20 mouse cellular contexts compared by ENCODE assay signal in the genomic region with DNA sequence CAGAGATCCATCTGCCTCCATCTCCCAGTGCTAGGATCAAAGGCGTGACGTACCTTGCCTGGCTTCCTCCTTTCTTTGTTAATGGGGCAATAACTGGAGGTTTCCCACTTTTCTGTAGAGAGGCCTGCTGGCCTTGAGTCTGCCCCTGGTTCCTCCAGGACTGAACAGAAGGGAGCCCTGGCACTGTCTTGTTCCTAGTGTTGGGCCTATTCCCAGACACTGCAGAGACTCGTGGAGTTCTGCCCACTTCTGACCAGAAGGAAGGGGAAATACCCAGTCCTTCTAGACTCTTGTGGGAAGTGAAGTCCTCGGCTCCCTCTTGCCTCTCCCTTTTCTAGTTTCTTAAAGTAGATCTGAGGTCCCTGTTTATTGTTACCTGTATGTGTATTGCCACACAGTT. TPM values are rescaled to one million over a fixed set of nuclear protein-coding genes. Genes with fewer than 3 reads are reported as not detected.
A peak's percentile ranks its signal among the peaks of the same experiment; 100 is the strongest.
DNase-seq lines count a peak whose midpoint lies in the region; ATAC-seq and TF ChIP-seq lines count a peak whose summit lies in the region.
"Had no signal": no experiment of that assay in that cellular context is flagged by ENCODE, and none has a peak within 500 bp of the region (broad histone marks: within the 10 kb centered on the region; RNA-seq: fewer than 3 reads in every experiment).

No protein-coding gene starts in this region.

- no peaks in the 10 kb centered on the region for H3K9me3 ChIP-seq in intestine, embryonic 15.5 days
- H3K9me3 ChIP-seq: forebrain, embryonic 13.5 days; heart, embryonic 15.5 days; hindbrain, embryonic 15.5 days; limb, embryonic 13.5 days; liver, embryonic 15.5 days; midbrain, embryonic 13.5 days had no signal

- intact Hi-C loops in left cerebral cortex, postnatal 4 days (cut with DNase I), result no loop called here
- intact Hi-C loops in left cerebral cortex, postnatal 10 days (cut with DNase I), result loop anchor here (5.0 kb wide), 1 partner anchor 49 kb away; a partner anchor contains a TSS

- ATAC-seq in intestine, embryonic 15.5 days, result no peak
- ATAC-seq: forebrain, embryonic 13.5 days; midbrain, embryonic 13.5 days had no signal

- no peak overlapping the region for H3K9ac ChIP-seq in intestine, embryonic 15.5 days
- H3K9ac ChIP-seq: forebrain, embryonic 13.5 days; heart, embryonic 15.5 days; hindbrain, embryonic 15.5 days; limb, embryonic 13.5 days; liver, embryonic 15.5 days; midbrain, embryonic 13.5 days had no signal

- TF ChIP-seq POLR2A in cortical plate, adult 2 months (IDR thresholded peaks at IDR 0.05; ENCODE audit: extremely low read depth, insufficient read depth, low read length), result no peak

- H3K36me3 ChIP-seq in intestine, embryonic 15.5 days, result 0 out of 2 replicates have a peak, but pooled peaks cover 2% of the 10 kb centered on the region

- H3K4me1 ChIP-seq in cortical plate, adult 2 months (ENCODE audit: control insufficient read depth, insufficient read depth, low read length), result peaks cover 4% of the 10 kb centered on the region
- H3K4me1 ChIP-seq in intestine, embryonic 15.5 days (replicated peaks), result 0 out of 2 replicates have a peak, but pooled peaks cover 9% of the 10 kb centered on the region
- H3K4me1 ChIP-seq: forebrain, embryonic 13.5 days; hindbrain, embryonic 15.5 days; midbrain, embryonic 13.5 days had no signal

- no peaks in the 10 kb centered on the region for H3K27me3 ChIP-seq in intestine, embryonic 15.5 days (replicated peaks)
- H3K27me3 ChIP-seq: forebrain, embryonic 13.5 days; heart, embryonic 15.5 days; hindbrain, embryonic 15.5 days; limb, embryonic 13.5 days; liver, embryonic 15.5 days; midbrain, embryonic 13.5 days had no signal

- 0 out of 2 replicates have a peak overlapping the region, but pooled peaks have one; percentile 8 for H3K27ac ChIP-seq in cortical plate, adult 2 months (ENCODE audit: insufficient read depth, low read length)
- no peak overlapping the region for H3K27ac ChIP-seq in intestine, embryonic 15.5 days
- H3K27ac ChIP-seq: forebrain, embryonic 13.5 days; heart, embryonic 15.5 days; hindbrain, embryonic 15.5 days; limb, embryonic 13.5 days; liver, embryonic 15.5 days; macrophage; midbrain, embryonic 13.5 days had no signal

- H3K4me2 ChIP-seq in intestine, embryonic 15.5 days (replicated peaks), result no peak overlapping the region
- H3K4me2 ChIP-seq: forebrain, embryonic 13.5 days; heart, embryonic 15.5 days; hindbrain, embryonic 15.5 days; limb, embryonic 13.5 days; liver, embryonic 15.5 days; midbrain, embryonic 13.5 days had no signal

- TF ChIP-seq CTCF in cortical plate, adult 2 months (IDR thresholded peaks at IDR 0.05; ENCODE audit: extremely low read depth, insufficient read depth, low read length), result no peak

- H3K4me3 ChIP-seq in cortical plate, adult 2 months (ENCODE audit: insufficient read depth, low read length), result no peak overlapping the region
- H3K4me3 ChIP-seq in intestine, embryonic 15.5 days (replicated peaks), result no peak overlapping the region
- H3K4me3 ChIP-seq: forebrain, embryonic 13.5 days; heart, embryonic 15.5 days; hindbrain, embryonic 15.5 days; limb, embryonic 13.5 days; liver, embryonic 15.5 days; midbrain, embryonic 13.5 days had no signal

- WGBS in intestine, embryonic 15.5 days, result 83% methylated on average over 4 of the region's 4 CpGs

- peak; percentile 66 for DNase-seq in gastrocnemius, adult 18-20 months (ENCODE audit: low spot score)
- DNase-seq in gastrocnemius, postnatal 25 days, result no peak
- peak; percentile 61 for DNase-seq in left cerebral cortex, postnatal 4 days
- no peak for DNase-seq in left cerebral cortex, postnatal 10 days (ENCODE audit: extremely low spot score in 1 of 2, low spot score in 2 of 2)
- DNase-seq in cerebellum, adult 18-20 months, result peak; percentile 76 to 88
- DNase-seq in spleen, postnatal 14 days (ENCODE audit: low spot score in 2 of 2), result no peak
- DNase-seq: embryo, embryonic 11 days; kidney, adult 18-20 months; kidney, postnatal 36 days; right cerebral cortex, postnatal 14 days; thymus, adult 2 months had no signal

RNA-seq across cellular contexts. Expression of a gene that starts 48.5 kb away (rescaled TPM):
- total RNA-seq in gastrocnemius, adult 18-20 months (2021), result 10 to 100 TPM; 16.6 to 17.4 TPM
- total RNA-seq in gastrocnemius, postnatal 25 days (2021), result 10 to 100 TPM; 15.4 to 17.4 TPM
- 10 to 100 TPM; 37.8 to 46.8 TPM for total RNA-seq in left cerebral cortex, postnatal 4 days (2021)
- total RNA-seq in left cerebral cortex, postnatal 10 days (2021), result 10 to 100 TPM; 34.6 to 35.9 TPM
- polyA plus RNA-seq in cortical plate, adult 2 months (2012; rRNA removed), result 23.9 and 24.2 TPM in 2 replicates
- polyA plus RNA-seq in intestine, embryonic 15.5 days (2015; fragmentation: Nextera tagmentation; extraction: Ambion mirVana), result 19.8 and 21.7 TPM in 2 replicates

RNA-seq across cellular contexts. Expression of a gene that starts 54.5 kb away (rescaled TPM):
- total RNA-seq in gastrocnemius, adult 18-20 months (2021), result under 1 TPM in 1 of 2 experiments, not detected in 1; 0.27 TPM
- total RNA-seq in gastrocnemius, postnatal 25 days (2021), result not detected
- total RNA-seq in left cerebral cortex, postnatal 4 days (2021), result 10 to 100 TPM; 13.2 to 16.5 TPM
- total RNA-seq in left cerebral cortex, postnatal 10 days (2021), result 10 to 100 TPM; 11.9 to 13.5 TPM
- 10.6 and 12.4 TPM in 2 replicates for polyA plus RNA-seq in cortical plate, adult 2 months (2012; rRNA removed)
- polyA plus RNA-seq in intestine, embryonic 15.5 days (2015; fragmentation: Nextera tagmentation; extraction: Ambion mirVana), result 2.4 and 2.6 TPM in 2 replicates

Comparison
In these comparisons a context has a peak if more than half of its experiments do, and no peak if none do; other contexts are left out.
1. DNase-seq: peak in gastrocnemius, adult 18-20 months (single experiment), left cerebral cortex, postnatal 4 days (single experiment) and cerebellum, adult 18-20 months (2 of 2); none in gastrocnemius, postnatal 25 days (single experiment), left cerebral cortex, postnatal 10 days (0 of 2) and spleen, postnatal 14 days (0 of 2).
2. RNA of a gene that starts 54.5 kb away (total RNA-seq): 13.2 to 16.5 TPM in left cerebral cortex, postnatal 4 days and 11.9 to 13.5 TPM in left cerebral cortex, postnatal 10 days; 0.27 TPM in gastrocnemius, adult 18-20 months and not detected in gastrocnemius, postnatal 25 days; every median in the first group is over 10 times any median in the second.